Mouse (Mus musculus): ENCODE results near the gene Stac.

Gene Stac

DNA sequence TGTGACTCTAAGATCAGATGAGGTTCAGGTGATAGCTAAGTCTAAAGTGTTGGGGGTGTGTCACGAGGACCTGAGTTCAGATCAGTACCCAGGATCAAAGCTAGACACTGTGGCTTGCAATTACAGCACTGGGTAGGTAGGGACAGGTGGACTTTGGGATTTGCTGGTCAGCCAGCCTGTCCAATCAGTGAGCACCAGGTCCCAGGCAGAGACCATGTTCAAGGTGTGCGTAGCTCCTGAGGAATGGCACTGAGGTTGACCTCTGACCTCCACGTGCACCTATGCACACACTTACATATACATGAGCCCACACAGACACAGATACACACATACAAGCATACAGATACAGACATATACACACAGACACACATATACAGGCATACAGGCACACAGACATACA, 174.6 kb downstream of the Stac start:
- peak in 1 of 2 experiments; percentile 34 for DNase-seq (ENCODE audit: low spot score in 2 of 2)

DNA sequence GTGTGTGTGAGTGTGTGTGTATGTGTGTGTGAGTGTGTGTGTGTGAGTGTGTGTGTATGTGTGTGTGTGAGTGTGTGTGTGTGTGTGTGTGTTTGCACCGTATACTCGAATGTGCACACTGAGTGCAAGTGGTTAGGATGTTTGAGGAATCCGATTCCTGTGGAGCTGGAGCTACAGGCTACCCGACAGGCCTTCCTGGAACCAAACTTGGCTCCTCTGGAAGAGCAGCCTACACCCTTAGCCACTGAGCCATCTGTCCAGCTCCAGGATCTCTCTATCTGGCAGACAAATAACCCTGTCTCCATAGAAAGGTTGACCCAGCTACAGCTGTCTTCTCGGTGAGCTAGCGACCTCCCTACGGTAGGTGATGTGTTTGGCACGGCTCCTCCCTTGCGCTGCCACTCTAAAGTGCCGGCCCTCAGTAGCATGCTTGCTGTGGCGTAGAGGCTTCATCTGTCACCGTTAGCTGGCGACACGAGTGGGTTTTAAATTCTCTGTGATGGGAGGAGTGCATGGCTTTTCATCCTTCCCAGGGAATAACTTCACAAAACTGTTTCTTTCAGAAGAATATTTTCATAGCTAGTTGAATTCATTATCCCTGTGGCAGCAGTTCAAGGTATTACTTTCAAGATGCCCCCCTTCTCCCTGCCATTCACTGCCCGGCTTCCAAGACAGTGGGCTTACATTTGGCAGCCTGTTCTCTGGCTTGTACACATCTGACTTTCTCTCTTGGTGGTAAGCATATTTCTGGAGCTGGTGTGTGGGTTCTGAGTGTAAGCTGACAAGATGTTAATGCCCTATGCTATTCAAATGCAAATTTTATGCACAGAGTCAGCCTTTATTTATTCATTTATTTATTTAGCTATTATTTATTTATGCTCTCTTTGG, 175.3 kb downstream of the Stac start:
- peak in 1 of 2 experiments; percentile 33 for DNase-seq (ENCODE audit: low spot score in 2 of 2)
